ENCODE assay signal across 9 mouse cellular contexts in the genomic region with DNA sequence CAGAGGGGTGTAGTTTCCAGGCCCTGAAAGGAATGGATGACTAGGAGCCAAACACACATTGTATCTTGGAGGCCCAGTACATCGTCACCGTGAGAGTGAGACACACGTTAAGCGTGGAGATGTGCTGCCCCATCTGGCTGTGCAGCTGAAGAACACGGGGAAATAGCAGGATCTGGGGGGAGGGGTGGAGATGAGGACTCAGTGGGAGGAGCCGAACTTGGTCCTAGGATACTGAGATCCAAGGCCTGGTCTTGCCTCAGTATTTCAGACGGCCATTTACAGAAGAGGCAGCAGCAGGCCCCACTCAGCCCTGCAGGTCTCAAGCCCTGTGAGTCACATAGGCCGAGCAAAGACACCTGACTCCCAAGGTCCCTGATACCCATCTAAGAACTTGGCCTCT.
DNase-seq lines count a peak whose midpoint lies in the region; ATAC-seq and TF ChIP-seq lines count a peak whose summit lies in the region.
"Had no signal": no experiment of that assay in that cellular context is flagged by ENCODE, and none has a peak within 500 bp of the region (broad histone marks: within the 10 kb centered on the region; RNA-seq: fewer than 3 reads in every experiment).

No protein-coding gene starts in this region.

- H3K9me3 ChIP-seq in intestine, postnatal 0 days (ENCODE audit: control insufficient read depth), result no peaks in the 10 kb centered on the region
- H3K9me3 ChIP-seq in intestine, embryonic 15.5 days, result no peaks in the 10 kb centered on the region
- no peaks in the 10 kb centered on the region for H3K9me3 ChIP-seq in hindbrain, embryonic 15.5 days
- H3K9me3 ChIP-seq in midbrain, postnatal 0 days (ENCODE audit: low read length), result no peaks in the 10 kb centered on the region

- peak; percentile 82 for DNase-seq in midbrain, postnatal 0 days (ENCODE audit: low spot score)
- no peak for DNase-seq in heart, adult 11 months
- DNase-seq in heart, adult 18-20 months, result no peak
- DNase-seq in MN1 (ENCODE audit: low spot score), result no peak
- DNase-seq: gastrocnemius, postnatal 25 days had no signal

- no peaks in the 10 kb centered on the region for H3K36me3 ChIP-seq in intestine, postnatal 0 days (ENCODE audit: control insufficient read depth, insufficient read depth)
- no peaks in the 10 kb centered on the region for H3K36me3 ChIP-seq in intestine, embryonic 15.5 days
- H3K36me3 ChIP-seq in hindbrain, embryonic 15.5 days, result no peaks in the 10 kb centered on the region
- no peaks in the 10 kb centered on the region for H3K36me3 ChIP-seq in midbrain, postnatal 0 days (ENCODE audit: insufficient read depth, low read length)

- TF ChIP-seq POLR2A in cortical plate, adult 2 months (IDR thresholded peaks at IDR 0.05; ENCODE audit: extremely low read depth, insufficient read depth, low read length), result no peak

- H3K4me1 ChIP-seq in intestine, postnatal 0 days (replicated peaks; ENCODE audit: control insufficient read depth, insufficient read depth, low read length), result no peaks in the 10 kb centered on the region
- H3K4me1 ChIP-seq in intestine, embryonic 15.5 days (replicated peaks), result no peaks in the 10 kb centered on the region
- peaks cover 2% of the 10 kb centered on the region; the same call in 1 of the 2 replicates for H3K4me1 ChIP-seq in cortical plate, adult 2 months (ENCODE audit: control insufficient read depth, insufficient read depth, low read length)
- peaks cover 21% of the 10 kb centered on the region; the same call in 1 of the 2 replicates for H3K4me1 ChIP-seq in hindbrain, embryonic 15.5 days (replicated peaks)
- peaks cover 12% of the 10 kb centered on the region; the same call in 1 of the 2 replicates for H3K4me1 ChIP-seq in midbrain, postnatal 0 days (ENCODE audit: insufficient read depth, low read length)

- H3K9ac ChIP-seq in intestine, postnatal 0 days (ENCODE audit: low read depth, low read length), result no peak overlapping the region
- H3K9ac ChIP-seq in intestine, embryonic 15.5 days, result no peak overlapping the region
- H3K9ac ChIP-seq in hindbrain, embryonic 15.5 days, result no peak overlapping the region
- no peak overlapping the region for H3K9ac ChIP-seq in midbrain, postnatal 0 days (replicated peaks; ENCODE audit: low read length, poor library complexity, severe bottlenecking)

- no peak overlapping the region for H3K27ac ChIP-seq in intestine, postnatal 0 days (ENCODE audit: low read depth, low read length)
- H3K27ac ChIP-seq in intestine, embryonic 15.5 days, result no peak overlapping the region
- no peak overlapping the region for H3K27ac ChIP-seq in cortical plate, adult 2 months (ENCODE audit: insufficient read depth, low read length)
- 0 out of 2 replicates have a peak overlapping the region, but pooled peaks have one; percentile 25 for H3K27ac ChIP-seq in hindbrain, embryonic 15.5 days (replicated peaks)
- no peak overlapping the region for H3K27ac ChIP-seq in midbrain, postnatal 0 days (ENCODE audit: low read depth, low read length)

- ATAC-seq in intestine, postnatal 0 days, result no peak
- no peak for ATAC-seq in intestine, embryonic 15.5 days
- ATAC-seq in hindbrain, embryonic 15.5 days (ENCODE audit: low FRiP score, low read depth), result peak; percentile 58
- ATAC-seq in midbrain, postnatal 0 days (ENCODE audit: low FRiP score), result peak; percentile 83

- TF ChIP-seq CTCF in intestine, postnatal 0 days (IDR thresholded peaks at IDR 0.05; ENCODE audit: low read depth), result peak; percentile 36; the same call in 1 of the 2 replicates
- peak; percentile 52; the same call in 1 of the 2 replicates for TF ChIP-seq CTCF in cortical plate, adult 2 months (IDR thresholded peaks at IDR 0.05; ENCODE audit: extremely low read depth, insufficient read depth, low read length)
- TF ChIP-seq CTCF in midbrain, postnatal 0 days (IDR thresholded peaks at IDR 0.05), result peak; percentile 75

- no peak overlapping the region for H3K4me2 ChIP-seq in intestine, postnatal 0 days (replicated peaks; ENCODE audit: low read depth)
- no peak overlapping the region for H3K4me2 ChIP-seq in intestine, embryonic 15.5 days (replicated peaks)
- no peak overlapping the region for H3K4me2 ChIP-seq in hindbrain, embryonic 15.5 days
- no peak overlapping the region for H3K4me2 ChIP-seq in midbrain, postnatal 0 days (ENCODE audit: low read depth, low read length, poor library complexity, severe bottlenecking)

- WGBS in intestine, postnatal 0 days, result 57% methylated on average over 8 of the region's 8 CpGs
- WGBS in intestine, embryonic 15.5 days, result 64% methylated on average over 8 of the region's 8 CpGs
- WGBS in hindbrain, embryonic 15.5 days, result 37% methylated on average over 8 of the region's 8 CpGs
- WGBS in midbrain, postnatal 0 days, result 41% methylated on average over 8 of the region's 8 CpGs

- no peak overlapping the region for H3K4me3 ChIP-seq in intestine, postnatal 0 days (ENCODE audit: low read depth, low read length)
- no peak overlapping the region for H3K4me3 ChIP-seq in intestine, embryonic 15.5 days (replicated peaks)
- no peak overlapping the region for H3K4me3 ChIP-seq in cortical plate, adult 2 months (ENCODE audit: insufficient read depth, low read length)
- no peak overlapping the region for H3K4me3 ChIP-seq in hindbrain, embryonic 15.5 days
- H3K4me3 ChIP-seq in midbrain, postnatal 0 days (ENCODE audit: low read depth, low read length), result no peak overlapping the region

- no peaks in the 10 kb centered on the region for H3K27me3 ChIP-seq in intestine, postnatal 0 days (replicated peaks; ENCODE audit: control insufficient read depth, insufficient read depth, low read length)
- no peaks in the 10 kb centered on the region for H3K27me3 ChIP-seq in intestine, embryonic 15.5 days (replicated peaks)
- H3K27me3 ChIP-seq in hindbrain, embryonic 15.5 days, result no peaks in the 10 kb centered on the region
- H3K27me3 ChIP-seq in midbrain, postnatal 0 days (ENCODE audit: insufficient read depth, low read length), result no peaks in the 10 kb centered on the region

Comparison
In these comparisons a context has a peak if more than half of its experiments do, and no peak if none do; other contexts are left out.
1. ATAC-seq: peak in hindbrain, embryonic 15.5 days (single experiment) and midbrain, postnatal 0 days (single experiment); none in intestine, postnatal 0 days (single experiment) and intestine, embryonic 15.5 days (single experiment).
2. Peak in every context shown above with its lines, with median percentiles within 50 percentile points of each other: CTCF ChIP-seq.